Mouse (Mus musculus): ENCODE measurements around the gene Trio. TPM values are rescaled to one million over a fixed set of nuclear protein-coding genes. Genes with fewer than 3 reads are reported as not detected.
"Not testable (repeated sequence)": the region's sequence is repeated elsewhere in the genome, so short reads cannot be mapped to it uniquely, and the experiment has no call there.

The Trio gene
- polyA plus RNA-seq, 1 experiment from 2014 or later, result 82.3 TPM

GRCm38 (mm10) chr15:27740080-27740479, 285.6 kb downstream of the Trio start:
- no peaks in the 10 kb centered on the region for H3K9me3 ChIP-seq
- no peaks in the 10 kb centered on the region for H3K27me3 ChIP-seq
- no peak overlapping the region for H3K4me2 ChIP-seq
- peaks cover 92% of the 10 kb centered on the region for H3K36me3 ChIP-seq
- no peak overlapping the region for H3K9ac ChIP-seq (replicated peaks)
- no peaks in the 10 kb centered on the region for H3K4me1 ChIP-seq (replicated peaks)
- ATAC-seq (ENCODE audit: insufficient number of reproducible peaks, insufficient read depth, low FRiP score, low TSS enrichment, low read depth), result no peak
- H3K4me3 ChIP-seq (replicated peaks), result no peak overlapping the region
- H3K27ac ChIP-seq, result no peak overlapping the region
- WGBS, result 90% methylated on average over 7 of the region's 7 CpGs

DNA sequence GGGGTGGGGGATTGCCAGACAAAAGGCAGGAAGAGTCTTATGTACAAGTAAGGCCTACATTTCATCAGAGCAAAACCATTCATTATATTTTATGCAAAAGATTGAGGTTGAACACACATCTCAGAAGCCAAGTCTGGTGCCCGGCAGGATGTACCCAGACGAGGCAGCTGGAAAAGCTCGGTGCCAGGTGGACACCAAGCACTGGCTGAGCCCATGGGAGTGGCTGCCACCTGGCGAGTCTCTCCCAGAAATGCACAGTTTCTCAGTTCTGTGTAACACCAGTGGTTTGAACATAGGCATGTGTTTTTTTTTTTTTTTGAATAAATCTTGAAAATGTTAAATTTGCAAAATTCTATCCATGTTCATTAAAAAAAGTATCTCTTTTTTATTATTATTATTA, 293.8 kb downstream of the Trio start:
- Histone ChIP-seq H3K36me3 (peaks cover 62% of the 10 kb centered on the region), H3K27ac (no peak overlapping the region), H3K9ac (replicated peaks) (no peak overlapping the region), H3K4me3 (replicated peaks) (no peak overlapping the region), H3K4me2 (no peak overlapping the region), H3K4me1 (replicated peaks) (no peaks in the 10 kb centered on the region), H3K27me3 (no peaks in the 10 kb centered on the region), H3K9me3 (no peaks in the 10 kb centered on the region)
- 85% methylated on average over 4 of the region's 4 CpGs for WGBS
- no peak for ATAC-seq (ENCODE audit: insufficient number of reproducible peaks, insufficient read depth, low FRiP score, low TSS enrichment, low read depth)

DNA sequence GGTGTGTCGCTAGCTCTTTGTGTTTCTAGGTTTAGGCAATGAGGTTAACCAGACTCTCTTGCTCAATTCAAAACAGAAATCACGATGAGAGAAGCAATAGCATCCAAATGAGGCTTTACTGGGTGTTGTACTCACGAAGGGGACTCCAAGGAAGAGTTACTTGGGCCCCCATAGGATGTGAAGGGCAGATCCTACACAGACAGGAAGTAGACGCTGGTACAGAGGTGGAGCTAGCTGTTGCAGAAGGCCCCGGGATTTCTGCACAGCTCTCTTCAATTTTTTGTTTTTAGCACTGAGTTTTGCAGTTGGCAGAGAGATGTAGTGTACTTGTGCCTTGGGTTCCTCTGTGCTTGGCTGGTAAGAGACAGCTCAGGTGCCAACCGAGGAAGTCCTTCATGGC, 299.4 kb downstream of the Trio start:
- 79% methylated on average over 6 of the region's 6 CpGs for WGBS
- ATAC-seq (ENCODE audit: insufficient number of reproducible peaks, insufficient read depth, low FRiP score, low TSS enrichment, low read depth), result no peak
- no peak overlapping the region for H3K4me3 ChIP-seq (replicated peaks)
- no peak overlapping the region for H3K9ac ChIP-seq (replicated peaks)
- no peaks in the 10 kb centered on the region for H3K27me3 ChIP-seq
- H3K27ac ChIP-seq, result no peak overlapping the region
- peaks cover 13% of the 10 kb centered on the region for H3K4me1 ChIP-seq (replicated peaks)
- H3K4me2 ChIP-seq, result no peak overlapping the region
- peaks cover 9% of the 10 kb centered on the region for H3K36me3 ChIP-seq
- H3K9me3 ChIP-seq, result peaks cover 4% of the 10 kb centered on the region; the same call in 1 of the 2 replicates

GRCm38 (mm10) chr15:27724796-27725680, 300.6 kb downstream of the Trio start:
- ATAC-seq (ENCODE audit: insufficient number of reproducible peaks, insufficient read depth, low FRiP score, low TSS enrichment, low read depth), result no peak
- H3K4me1 ChIP-seq (replicated peaks), result peaks cover 13% of the 10 kb centered on the region
- no peak overlapping the region for H3K4me3 ChIP-seq (replicated peaks)
- no peak overlapping the region for H3K4me2 ChIP-seq
- WGBS, result 61% methylated on average over 9 of the region's 9 CpGs
- H3K36me3 ChIP-seq, result peaks cover 2% of the 10 kb centered on the region
- H3K27me3 ChIP-seq, result no peaks in the 10 kb centered on the region
- peaks cover 4% of the 10 kb centered on the region; the same call in 1 of the 2 replicates for H3K9me3 ChIP-seq
- H3K9ac ChIP-seq (replicated peaks), result no peak overlapping the region
- peak overlapping the region; percentile 12; the same call in 1 of the 2 replicates for H3K27ac ChIP-seq

GRCm38 (mm10) chr15:27724298-27724697, 301.4 kb downstream of the Trio start:
- Histone ChIP-seq H3K4me3 (replicated peaks) (no peak overlapping the region), H3K4me1 (replicated peaks) (peaks cover 13% of the 10 kb centered on the region), H3K9me3 (peaks cover 4% of the 10 kb centered on the region; the same call in 1 of the 2 replicates), H3K36me3 (no peaks in the 10 kb centered on the region), H3K9ac (replicated peaks) (no peak overlapping the region), H3K4me2 (no peak overlapping the region), H3K27ac (peak overlapping the region; percentile 31; the same call in 1 of the 2 replicates), H3K27me3 (no peaks in the 10 kb centered on the region)
- peak; percentile 49; the same call in 1 of the 2 replicates for ATAC-seq (ENCODE audit: insufficient number of reproducible peaks, insufficient read depth, low FRiP score, low TSS enrichment, low read depth)
- 64% methylated on average over 6 of the region's 6 CpGs for WGBS

DNA sequence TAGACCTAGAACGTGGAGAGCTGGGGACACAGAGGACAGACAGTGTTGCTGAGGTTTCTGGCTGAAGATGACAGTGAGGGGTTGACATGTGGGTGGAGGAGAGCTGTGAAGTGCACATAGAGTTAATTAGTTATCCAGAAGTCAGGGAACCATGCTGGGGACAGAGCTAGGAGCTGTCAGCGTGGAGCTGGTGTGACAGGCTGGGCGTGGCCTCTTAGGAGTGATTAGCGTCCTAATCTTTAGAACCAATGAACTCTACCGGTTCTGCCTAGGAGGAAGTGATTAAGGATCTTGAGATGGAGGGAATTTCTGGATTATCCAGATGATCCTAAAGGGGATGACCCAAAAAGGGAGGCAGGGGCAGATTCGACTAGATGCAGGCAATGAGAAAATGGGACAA, 301.9 kb downstream of the Trio start:
- WGBS, result 65% methylated on average over 6 of the region's 6 CpGs
- H3K9me3 ChIP-seq, result peaks cover 4% of the 10 kb centered on the region; the same call in 1 of the 2 replicates
- H3K27ac ChIP-seq, result 0 out of 2 replicates have a peak overlapping the region, but pooled peaks have one; percentile 31
- H3K4me2 ChIP-seq, result no peak overlapping the region
- H3K9ac ChIP-seq (replicated peaks), result no peak overlapping the region
- H3K4me3 ChIP-seq (replicated peaks), result no peak overlapping the region
- ATAC-seq (ENCODE audit: insufficient number of reproducible peaks, insufficient read depth, low FRiP score, low TSS enrichment, low read depth), result no peak
- no peaks in the 10 kb centered on the region for H3K27me3 ChIP-seq
- peaks cover 13% of the 10 kb centered on the region for H3K4me1 ChIP-seq (replicated peaks)
- no peaks in the 10 kb centered on the region for H3K36me3 ChIP-seq

GRCm38 (mm10) chr15:27720297-27720696, 305.4 kb downstream of the Trio start:
- H3K9ac ChIP-seq (replicated peaks); H3K9me3 ChIP-seq; ATAC-seq (ENCODE audit: insufficient number of reproducible peaks, insufficient read depth, low FRiP score, low TSS enrichment, low read depth); H3K27me3 ChIP-seq; H3K36me3 ChIP-seq; H3K4me3 ChIP-seq (replicated peaks); H3K27ac ChIP-seq; H3K4me2 ChIP-seq: not testable (repeated sequence)
- 90% methylated on average over 8 of the region's 8 CpGs for WGBS
- peaks cover 13% of the 10 kb centered on the region for H3K4me1 ChIP-seq (replicated peaks)

DNA sequence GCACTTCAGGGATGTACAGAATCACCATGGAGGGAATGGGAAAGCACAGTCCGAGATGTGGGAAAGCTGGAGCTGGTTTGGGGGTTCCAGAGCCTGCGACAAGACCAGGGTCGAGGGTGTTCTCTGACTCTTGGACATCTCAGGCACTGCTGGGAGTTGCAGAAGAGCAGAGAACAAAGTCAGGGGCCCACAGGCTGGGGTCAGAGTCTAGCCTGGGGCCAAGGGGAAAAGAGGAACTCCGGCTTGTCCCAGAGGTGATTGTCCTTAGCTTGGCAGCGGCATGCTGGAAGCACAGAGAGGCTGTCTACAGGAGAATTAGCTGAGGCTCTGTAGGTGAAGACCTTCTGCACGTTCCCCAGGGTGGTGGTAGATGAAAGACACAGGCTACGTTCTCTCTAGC, 307.0 kb downstream of the Trio start:
- peaks cover 4% of the 10 kb centered on the region; the same call in 1 of the 2 replicates for H3K9me3 ChIP-seq
- ATAC-seq (ENCODE audit: insufficient number of reproducible peaks, insufficient read depth, low FRiP score, low TSS enrichment, low read depth), result no peak
- no peak overlapping the region for H3K9ac ChIP-seq (replicated peaks)
- no peaks in the 10 kb centered on the region for H3K27me3 ChIP-seq
- H3K36me3 ChIP-seq, result no peaks in the 10 kb centered on the region
- H3K4me3 ChIP-seq (replicated peaks), result no peak overlapping the region
- WGBS, result 75% methylated on average over 7 of the region's 7 CpGs
- no peaks in the 10 kb centered on the region for H3K4me1 ChIP-seq (replicated peaks)
- no peak overlapping the region for H3K27ac ChIP-seq
- no peak overlapping the region for H3K4me2 ChIP-seq

- 45% methylated on average over 3 of the region's 3 CpGs for WGBS
- no peak for ATAC-seq (ENCODE audit: insufficient number of reproducible peaks, insufficient read depth, low FRiP score, low TSS enrichment, low read depth)
- Histone ChIP-seq H3K4me1 (replicated peaks) (no peaks in the 10 kb centered on the region), H3K27ac (no peak overlapping the region), H3K4me2 (no peak overlapping the region), H3K9ac (replicated peaks) (no peak overlapping the region), H3K27me3 (no peaks in the 10 kb centered on the region), H3K36me3 (no peaks in the 10 kb centered on the region), H3K4me3 (replicated peaks) (no peak overlapping the region), H3K9me3 (no peaks in the 10 kb centered on the region)
Measured at GRCm38 (mm10) chr15:27715331-27715730, 310.3 kb downstream of the Trio start.

DNA sequence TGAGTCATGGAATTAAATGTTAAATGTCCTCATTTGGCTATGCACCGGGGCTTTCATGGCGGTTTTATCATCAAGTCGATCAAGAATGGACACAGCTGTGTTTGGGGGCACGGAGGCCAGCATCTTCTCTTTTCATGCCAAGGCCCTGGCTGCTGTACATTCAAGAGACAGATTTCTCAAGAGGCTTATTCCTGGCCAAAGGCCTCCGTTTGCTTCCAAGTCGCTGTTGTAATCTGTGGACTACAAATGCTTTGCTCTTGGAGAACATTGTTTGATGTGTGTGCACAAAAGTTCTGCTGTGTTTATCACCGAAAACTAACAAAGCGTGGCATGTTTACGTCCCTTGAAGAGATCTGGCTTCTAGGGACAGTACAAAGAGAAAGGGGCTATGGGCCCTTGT, 314.9 kb downstream of the Trio start:
- 89% methylated on average over 9 of the region's 9 CpGs for WGBS

GRCm38 (mm10) chr15:27708968-27709612, 316.6 kb downstream of the Trio start:
- WGBS, result 83% methylated on average over 7 of the region's 7 CpGs
- 0 out of 2 replicates have a peak, but pooled peaks cover 2% of the 10 kb centered on the region for H3K4me1 ChIP-seq (replicated peaks)
- no peak overlapping the region for H3K4me3 ChIP-seq (replicated peaks)
- H3K9me3 ChIP-seq, result no peaks in the 10 kb centered on the region
- H3K27me3 ChIP-seq, result no peaks in the 10 kb centered on the region
- H3K4me2 ChIP-seq, result no peak overlapping the region
- no peak for ATAC-seq (ENCODE audit: insufficient number of reproducible peaks, insufficient read depth, low FRiP score, low TSS enrichment, low read depth)
- no peak overlapping the region for H3K9ac ChIP-seq (replicated peaks)
- H3K36me3 ChIP-seq, result no peaks in the 10 kb centered on the region
- no peak overlapping the region for H3K27ac ChIP-seq

More for the DNA sequence above, 314.9 kb downstream of the Trio start:
- Histone ChIP-seq H3K4me2 (no peak overlapping the region), H3K9me3 (no peaks in the 10 kb centered on the region), H3K27me3 (no peaks in the 10 kb centered on the region), H3K4me3 (replicated peaks) (no peak overlapping the region), H3K9ac (replicated peaks) (no peak overlapping the region), H3K27ac (no peak overlapping the region), H3K4me1 (replicated peaks) (no peaks in the 10 kb centered on the region), H3K36me3 (no peaks in the 10 kb centered on the region)
- ATAC-seq (ENCODE audit: insufficient number of reproducible peaks, insufficient read depth, low FRiP score, low TSS enrichment, low read depth), result no peak
